Mouse (Mus musculus) heart, embryonic 10.5 days (tissue): ENCODE results near the gene Tmem260. TPM values are rescaled to one million over a fixed set of nuclear protein-coding genes. Genes with fewer than 3 reads are reported as not detected.
A peak's percentile ranks its signal among the peaks of the same experiment; 100 is the strongest.

Source experiments
- DNase-seq: peaks from one replicate; pipeline ENCODE4 v3.0.0-alpha.2; 2017; ENCODE audit warnings: low spot score
- H3K27ac ChIP-seq: fragments of 300-500 bp; sonication (generic); 2 replicates; pipeline ENCODE4 v1.5.1; 2016; ENCODE audit warnings: mild to moderate bottlenecking
- H3K27me3 ChIP-seq: fragments of 300-500 bp; sonication (generic); 2 replicates; pipeline ENCODE4 v1.6.1; 2016; ENCODE audit warnings: mild to moderate bottlenecking; ENCODE audit not compliant: poor library complexity, insufficient read depth, severe bottlenecking
- H3K36me3 ChIP-seq: fragments of 300-500 bp; sonication (generic); 2 replicates; pipeline ENCODE4 v1.6.1; 2016; ENCODE audit warnings: mild to moderate bottlenecking, moderate library complexity
- H3K4me1 ChIP-seq: fragments of 300-500 bp; sonication (generic); 2 replicates; pipeline ENCODE4 v1.6.1; 2016; ENCODE audit warnings: mild to moderate bottlenecking
- H3K4me3 ChIP-seq: fragments of 300-500 bp; sonication (generic); 2 replicates; pipeline ENCODE4 v1.5.1; 2016; ENCODE audit warnings: mild to moderate bottlenecking, moderate library complexity
- H3K9me3 ChIP-seq: fragments of 300-500 bp; sonication (generic); 2 replicates; pipeline ENCODE4 v1.6.1; 2016; ENCODE audit warnings: mild to moderate bottlenecking, moderate library complexity
- whole genome bisulfite sequencing: fragments of 180-500 bp; shearing (Covaris S2); methylation state at CpG from one replicate; pipeline ENCODE4 v1.1.7; 2016; 5-methylcytosine and 5-hydroxymethylcytosine counted together
- polyA plus RNA-seq: library from polyadenylated mRNA; unstranded; fragments of >200 nt; fragmentation: Nextera tagmentation; extraction: Ambion mirVana; gene quantifications from 2 replicates; pipeline ENCODE4 v1.2.1, GENCODE M21; 2016

Tmem260 gene
- polyA plus RNA-seq, 1 experiment from 2014 or later = 15.8 TPM

- Histone ChIP-seq H3K9me3 (no peaks in the 10 kb centered on the region), H3K36me3 (peaks cover under 1% of the 10 kb centered on the region; the same call in 1 of the 2 replicates), H3K4me3 (no peak overlapping the region), H3K27me3 (no peaks in the 10 kb centered on the region), H3K4me1 (0 out of 2 replicates have a peak, but pooled peaks cover 4% of the 10 kb centered on the region), H3K27ac (no peak overlapping the region)
- peak; percentile 5 for DNase-seq
- WGBS = 92% methylated on average over 7 of the region's 7 CpGs
Observed at GRCm38 (mm10) chr14:48502573-48502972, 56.6 kb downstream of the Tmem260 start.

GRCm38 (mm10) chr14:48503691-48504565 is 58.0 kb downstream of the Tmem260 start:
- Histone ChIP-seq H3K27me3 (no peaks in the 10 kb centered on the region), H3K9me3 (no peaks in the 10 kb centered on the region), H3K4me1 (0 out of 2 replicates have a peak, but pooled peaks cover 4% of the 10 kb centered on the region), H3K36me3 (no peaks in the 10 kb centered on the region; the same call in 1 of the 2 replicates), H3K4me3 (0 out of 2 replicates have a peak overlapping the region, but pooled peaks have one; percentile 22), H3K27ac (no peak overlapping the region)
- DNase-seq = peak; percentile 74
- 36% methylated on average over 18 of the region's 18 CpGs for WGBS

GRCm38 (mm10) chr14:48504566-48504950 is 58.6 kb downstream of the Tmem260 start:
- H3K27me3 ChIP-seq = no peaks in the 10 kb centered on the region
- no peak for DNase-seq
- H3K9me3 ChIP-seq = no peaks in the 10 kb centered on the region
- 55% methylated on average over 9 of the region's 9 CpGs for WGBS
- H3K36me3 ChIP-seq = peaks cover 5% of the 10 kb centered on the region; the same call in 1 of the 2 replicates
- H3K27ac ChIP-seq = no peak overlapping the region
- no peak overlapping the region for H3K4me3 ChIP-seq
- H3K4me1 ChIP-seq = 0 out of 2 replicates have a peak, but pooled peaks cover 4% of the 10 kb centered on the region

GRCm38 (mm10) chr14:48505606-48506005 is 59.7 kb downstream of the Tmem260 start:
- Histone ChIP-seq H3K27ac (no peak overlapping the region), H3K4me3 (no peak overlapping the region), H3K4me1 (0 out of 2 replicates have a peak, but pooled peaks cover 4% of the 10 kb centered on the region), H3K27me3 (no peaks in the 10 kb centered on the region), H3K9me3 (no peaks in the 10 kb centered on the region), H3K36me3 (peaks cover 10% of the 10 kb centered on the region; the same call in 1 of the 2 replicates)
- DNase-seq = peak; percentile 66
- WGBS = 93% methylated on average over 12 of the region's 12 CpGs

GRCm38 (mm10) chr14:48507376-48507775 is 61.5 kb downstream of the Tmem260 start:
- 0 out of 2 replicates have a peak, but pooled peaks cover 4% of the 10 kb centered on the region for H3K4me1 ChIP-seq
- no peak for DNase-seq
- no peaks in the 10 kb centered on the region for H3K9me3 ChIP-seq
- no peak overlapping the region for H3K4me3 ChIP-seq
- H3K27me3 ChIP-seq = no peaks in the 10 kb centered on the region
- WGBS = 66% methylated on average over 8 of the region's 8 CpGs
- H3K36me3 ChIP-seq = peaks cover 10% of the 10 kb centered on the region; the same call in 1 of the 2 replicates
- no peak overlapping the region for H3K27ac ChIP-seq

- no peaks in the 10 kb centered on the region for H3K27me3 ChIP-seq
- no peak overlapping the region for H3K4me3 ChIP-seq
- H3K4me1 ChIP-seq = 0 out of 2 replicates have a peak, but pooled peaks cover 2% of the 10 kb centered on the region
- DNase-seq = no peak
- 84% methylated on average over 5 of the region's 5 CpGs for WGBS
- H3K36me3 ChIP-seq = peaks cover 15% of the 10 kb centered on the region; the same call in 1 of the 2 replicates
- H3K27ac ChIP-seq = no peak overlapping the region
- no peaks in the 10 kb centered on the region for H3K9me3 ChIP-seq
Observed at GRCm38 (mm10) chr14:48509131-48509530, 63.2 kb downstream of the Tmem260 start.

- DNase-seq = no peak
- WGBS = 76% methylated on average over 12 of the region's 12 CpGs
- H3K27me3 ChIP-seq = no peaks in the 10 kb centered on the region
- no peaks in the 10 kb centered on the region for H3K4me1 ChIP-seq
- no peak overlapping the region for H3K4me3 ChIP-seq
- H3K9me3 ChIP-seq = no peaks in the 10 kb centered on the region
- no peak overlapping the region for H3K27ac ChIP-seq
- H3K36me3 ChIP-seq = peaks cover 15% of the 10 kb centered on the region; the same call in 1 of the 2 replicates
Observed at GRCm38 (mm10) chr14:48513098-48513823, 67.3 kb downstream of the Tmem260 start.

GRCm38 (mm10) chr14:48513824-48514493 is 68.0 kb downstream of the Tmem260 start:
- no peaks in the 10 kb centered on the region for H3K27me3 ChIP-seq
- DNase-seq = no peak
- 85% methylated on average over 12 of the region's 12 CpGs for WGBS

GRCm38 (mm10) chr14:48514620-48515019 is 68.7 kb downstream of the Tmem260 start:
- no peaks in the 10 kb centered on the region for H3K4me1 ChIP-seq
- WGBS = 64% methylated on average over 7 of the region's 7 CpGs
- no peaks in the 10 kb centered on the region for H3K9me3 ChIP-seq
- peaks cover 9% of the 10 kb centered on the region; the same call in 1 of the 2 replicates for H3K36me3 ChIP-seq
- H3K4me3 ChIP-seq = no peak overlapping the region
- no peak overlapping the region for H3K27ac ChIP-seq
- no peak for DNase-seq
- no peaks in the 10 kb centered on the region for H3K27me3 ChIP-seq

More at GRCm38 (mm10) chr14:48513824-48514493, 68.0 kb downstream of the Tmem260 start:
- Histone ChIP-seq H3K4me3 (no peak overlapping the region), H3K27ac (no peak overlapping the region), H3K4me1 (no peaks in the 10 kb centered on the region), H3K9me3 (no peaks in the 10 kb centered on the region), H3K36me3 (peaks cover 15% of the 10 kb centered on the region; the same call in 1 of the 2 replicates)

GRCm38 (mm10) chr14:48515538-48515937 is 69.6 kb downstream of the Tmem260 start:
- Histone ChIP-seq H3K27ac (no peak overlapping the region), H3K4me3 (no peak overlapping the region), H3K9me3 (no peaks in the 10 kb centered on the region), H3K36me3 (0 out of 2 replicates have a peak, but pooled peaks cover 4% of the 10 kb centered on the region), H3K4me1 (no peaks in the 10 kb centered on the region), H3K27me3 (no peaks in the 10 kb centered on the region)
- 71% methylated on average over 8 of the region's 8 CpGs for WGBS
- no peak for DNase-seq

GRCm38 (mm10) chr14:48523361-48523760 is 77.4 kb downstream of the Tmem260 start:
- 48% methylated on average over 1 of the region's 1 CpGs for WGBS
- Histone ChIP-seq H3K4me3 (no peak overlapping the region), H3K4me1 (no peaks in the 10 kb centered on the region), H3K27me3 (peaks cover 7% of the 10 kb centered on the region; the same call in 1 of the 2 replicates), H3K36me3 (no peaks in the 10 kb centered on the region), H3K27ac (no peak overlapping the region), H3K9me3 (no peaks in the 10 kb centered on the region)
- no peak for DNase-seq

GRCm38 (mm10) chr14:48524135-48524534 is 78.2 kb downstream of the Tmem260 start:
- Histone ChIP-seq H3K4me3 (no peak overlapping the region), H3K27ac (no peak overlapping the region), H3K27me3 (peaks cover 13% of the 10 kb centered on the region; the same call in 1 of the 2 replicates), H3K36me3 (no peaks in the 10 kb centered on the region), H3K9me3 (no peaks in the 10 kb centered on the region), H3K4me1 (no peaks in the 10 kb centered on the region)
- DNase-seq = no peak
- WGBS = 46% methylated on average over 9 of the region's 9 CpGs
